Mouse (Mus musculus) thymus, postnatal 10 days (tissue): ENCODE results near the gene Ap5b1.
A peak's percentile ranks its signal among the peaks of the same experiment; 100 is the strongest.

ENCODE experiments used
- DNase-seq, 2 experiments: peaks; one replicate each; pipeline ENCODE4 v3.0.0; 2021; ENCODE audit warnings: low spot score in 2 of 2

Ap5b1 gene

DNA sequence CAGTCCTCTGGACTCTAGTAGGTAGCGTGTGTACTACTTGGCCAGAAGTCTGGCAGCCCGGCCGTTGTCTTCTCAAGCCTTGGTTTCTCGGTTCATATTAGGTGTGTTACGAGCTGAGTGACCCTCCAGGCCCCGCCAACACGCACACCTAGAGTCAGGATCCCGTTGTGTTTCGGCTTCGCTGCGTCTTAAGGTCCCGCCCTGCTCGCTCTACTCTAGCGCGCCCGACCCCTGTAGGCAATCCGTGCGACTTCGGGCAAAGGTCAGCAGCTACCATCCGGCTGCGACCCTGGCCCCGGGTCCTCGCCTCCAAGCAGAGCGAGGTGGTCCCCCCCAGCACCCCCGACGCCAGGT lies 668 bp upstream of the Ap5b1 start:
- DNase-seq = no peak

DNA sequence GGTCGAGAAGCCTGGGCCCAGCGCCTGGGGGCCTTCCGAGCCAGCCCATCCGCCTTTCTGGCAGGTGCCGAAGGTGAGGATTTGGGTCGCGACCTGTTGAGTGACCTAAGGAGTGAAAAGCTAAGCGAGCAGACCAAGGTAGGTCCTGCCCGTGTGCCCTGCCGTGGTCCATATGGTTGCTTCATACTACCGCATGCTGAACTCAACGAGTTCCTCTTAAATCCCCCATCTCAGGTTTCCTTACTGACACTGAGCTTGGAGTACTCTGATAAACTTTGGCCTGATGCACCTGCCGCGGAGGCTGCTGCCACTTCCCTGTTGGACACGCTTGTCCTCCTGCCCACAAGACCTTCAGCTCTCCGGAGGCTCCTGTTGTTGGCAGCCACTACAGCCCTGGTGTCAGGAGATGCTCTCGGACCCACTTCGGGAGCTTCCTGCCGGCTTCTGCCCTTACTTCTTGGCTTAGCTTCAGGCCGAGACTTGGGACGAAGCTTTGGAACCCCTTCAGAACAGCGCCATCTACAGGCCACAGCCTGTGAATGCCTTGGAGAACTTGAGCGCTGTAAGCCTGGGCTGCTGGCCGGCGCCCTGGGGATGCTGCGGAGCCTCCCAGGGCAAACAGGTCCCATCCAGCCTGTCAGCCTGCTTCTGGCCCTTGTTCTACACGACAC lies 780 bp downstream of the Ap5b1 start:
- DNase-seq = peak; percentile 62 to 89

DNA sequence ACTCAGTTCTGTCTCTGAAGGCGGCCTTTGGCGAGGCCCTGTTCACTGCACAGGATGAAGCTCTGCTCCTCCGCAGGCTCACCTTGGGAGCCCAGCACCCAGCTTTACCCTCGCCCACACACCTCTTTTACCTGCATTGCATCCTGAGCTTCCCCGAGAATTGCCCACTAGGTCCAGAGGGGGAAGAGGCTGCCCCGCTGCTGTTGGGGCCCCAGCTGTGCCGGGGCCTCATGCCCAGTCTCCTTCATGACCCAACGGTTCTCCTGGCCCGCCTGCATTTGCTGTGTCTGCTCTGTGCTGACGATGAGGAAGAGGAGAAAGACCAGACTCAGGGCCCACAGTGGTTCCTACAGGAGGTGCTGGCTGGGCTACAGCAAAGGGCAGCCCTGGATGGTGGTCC lies 1.7 kb downstream of the Ap5b1 start:
- DNase-seq = no peak

DNA sequence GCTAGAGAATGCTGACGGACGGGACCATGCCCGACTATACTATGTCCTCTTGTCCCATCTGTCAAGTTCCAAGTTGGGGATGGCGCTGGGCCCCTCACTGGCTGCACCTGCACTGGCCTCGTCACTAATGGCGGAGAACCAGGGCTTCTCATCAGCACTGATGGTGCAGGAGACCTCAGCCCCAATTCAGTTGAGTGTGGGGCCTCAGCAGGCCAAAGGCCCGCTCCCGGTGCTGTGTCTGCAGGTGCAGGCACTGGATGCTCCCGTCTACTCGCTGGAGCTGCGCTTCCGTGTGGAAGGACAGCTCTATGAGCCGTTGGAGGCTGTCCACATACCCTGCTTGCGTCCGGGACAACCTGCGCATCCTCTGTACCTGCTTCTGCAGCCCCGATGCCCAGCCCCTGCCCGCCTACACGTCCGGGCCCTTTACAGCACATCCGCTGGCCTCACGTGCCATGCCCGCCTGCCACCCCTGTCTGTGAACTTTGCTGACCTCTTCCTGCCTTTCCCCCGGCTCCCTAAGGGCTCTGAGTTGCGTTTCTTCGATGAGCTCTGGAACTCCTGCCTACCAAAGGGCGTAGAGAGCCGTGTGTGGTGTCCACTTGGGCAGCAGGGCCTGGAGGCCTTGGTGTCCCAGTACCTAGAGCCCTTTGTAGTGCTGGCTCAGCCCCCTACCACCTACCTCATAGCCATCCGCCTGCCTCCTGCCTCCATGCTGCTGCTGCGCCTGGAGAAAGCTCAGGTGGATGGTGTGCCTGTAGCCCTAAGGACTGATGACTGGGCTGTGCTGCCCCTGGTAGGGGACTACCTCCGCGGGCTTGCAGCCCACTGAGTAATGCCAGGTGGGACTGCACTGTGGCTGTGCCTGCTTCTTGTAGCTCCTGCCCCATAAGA lies 2.8 kb downstream of the Ap5b1 start:
- DNase-seq = no peak

DNA sequence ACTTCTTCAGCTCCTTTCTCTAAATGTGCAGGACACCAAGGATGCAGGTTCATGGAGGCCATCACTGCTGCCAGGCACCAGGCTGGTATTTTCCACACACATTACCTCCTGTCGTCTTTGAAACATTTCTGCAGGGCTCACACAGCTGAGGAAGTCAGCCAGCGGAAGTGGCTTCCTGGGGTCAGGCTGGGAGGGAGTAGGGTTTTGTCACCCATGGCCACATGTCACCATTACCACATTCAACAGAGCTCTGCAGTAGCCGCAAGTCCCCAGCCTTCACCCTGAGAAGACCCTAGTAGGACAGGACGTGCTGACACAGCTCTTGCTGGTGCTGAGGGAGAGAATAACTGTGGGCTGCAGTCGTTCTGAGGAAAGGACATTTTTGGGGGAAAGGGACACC lies 4.0 kb downstream of the Ap5b1 start:
- peak; percentile 20 to 28 for DNase-seq

DNA sequence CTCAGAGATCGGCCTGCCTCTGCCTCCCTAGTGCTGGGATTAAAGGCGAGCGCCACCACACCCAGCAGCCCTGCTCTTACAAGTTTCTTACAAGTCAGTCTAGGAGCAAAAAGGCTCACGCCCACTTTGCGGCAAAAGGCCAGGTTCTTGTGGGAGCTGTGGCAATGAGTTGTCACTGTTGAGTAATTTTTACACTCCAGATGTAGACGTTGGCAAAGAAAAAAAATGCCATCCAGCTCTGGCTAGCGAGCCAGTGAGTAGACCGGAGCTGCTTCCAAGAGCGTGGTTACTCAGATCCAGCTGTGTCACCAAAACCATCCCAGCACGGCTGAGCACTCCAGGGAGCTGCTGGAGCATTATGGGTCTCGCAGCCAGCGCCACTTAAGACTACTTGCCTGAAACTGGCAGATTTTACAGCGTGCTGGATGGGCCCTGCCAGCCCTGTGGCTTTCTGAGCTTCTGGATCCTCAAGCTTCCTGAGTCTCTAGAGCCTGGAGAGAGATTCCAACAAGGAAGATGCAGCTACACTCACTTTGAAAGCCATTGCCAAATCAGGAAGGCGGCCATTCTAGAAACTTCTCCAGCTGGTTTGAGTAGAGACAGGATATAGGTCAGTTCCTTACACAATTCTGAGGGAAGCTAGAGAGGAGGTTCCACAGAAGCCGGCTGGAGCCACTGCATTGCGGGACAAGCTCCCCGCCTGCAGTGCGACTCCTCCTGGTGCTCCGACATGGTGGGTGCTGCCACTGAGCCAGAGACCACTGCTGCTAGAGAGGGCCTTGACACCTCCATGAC lies 4.7 kb downstream of the Ap5b1 start:
- no peak for DNase-seq

DNA sequence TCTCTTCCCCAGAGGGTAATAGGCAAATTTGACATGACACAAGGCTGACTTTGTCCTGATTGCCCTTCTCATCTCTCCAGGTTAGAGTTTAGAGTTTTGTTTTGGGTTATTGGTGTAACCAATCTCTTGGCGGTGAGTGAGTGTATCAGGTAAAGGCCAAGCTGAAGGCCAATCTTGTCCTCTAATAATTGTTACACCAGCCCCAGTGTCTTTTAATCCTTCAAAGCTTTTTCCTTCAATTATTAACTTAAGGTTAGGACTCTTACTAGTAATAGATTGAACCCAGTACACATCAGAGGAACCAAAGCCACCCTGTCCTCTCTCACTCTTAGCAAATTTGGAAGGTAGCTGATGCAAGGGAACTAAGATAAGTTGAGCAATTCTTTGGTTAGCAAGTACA lies 7.5 kb downstream of the Ap5b1 start:
- DNase-seq = no peak

DNA sequence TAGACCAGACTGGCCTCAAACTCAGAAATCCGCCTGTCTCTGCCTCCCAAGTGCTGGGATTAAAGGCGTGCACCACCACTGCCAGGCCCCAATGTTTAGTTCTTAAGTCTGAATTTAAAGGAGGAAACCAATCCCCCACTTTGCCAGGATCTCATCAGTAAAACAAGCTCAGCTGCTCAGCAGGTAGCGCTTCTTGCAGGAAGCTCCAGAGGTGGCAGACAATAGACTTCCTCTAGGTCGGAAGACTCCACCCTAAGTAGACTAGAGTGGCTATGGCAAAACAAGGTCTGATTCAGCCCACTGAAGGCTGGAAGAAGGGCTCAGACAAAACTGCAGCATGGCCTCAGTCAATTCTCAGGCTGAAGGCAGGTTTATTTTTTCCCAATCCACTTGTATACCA lies 12.1 kb downstream of the Ap5b1 start:
- no peak for DNase-seq

DNA sequence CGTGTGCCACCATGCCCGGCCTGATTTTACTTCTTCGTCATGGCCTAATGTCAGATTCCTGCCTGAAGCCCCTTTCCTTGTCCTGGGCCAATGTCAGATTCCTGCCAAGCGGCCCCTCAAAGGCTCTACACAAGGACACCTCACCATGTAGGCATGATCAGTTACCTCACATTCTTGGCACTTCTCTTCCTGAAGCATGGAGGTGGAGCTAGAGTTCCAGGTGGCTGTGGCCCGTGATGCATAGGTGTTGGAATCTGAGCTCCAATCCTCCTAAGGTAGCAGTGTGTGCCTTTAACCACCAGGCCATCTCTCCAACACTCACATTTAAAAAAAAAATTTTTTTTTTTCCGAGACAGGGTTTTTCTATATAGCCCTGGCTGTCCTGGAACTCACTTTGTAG lies 13.0 kb downstream of the Ap5b1 start:
- DNase-seq = no peak

DNA sequence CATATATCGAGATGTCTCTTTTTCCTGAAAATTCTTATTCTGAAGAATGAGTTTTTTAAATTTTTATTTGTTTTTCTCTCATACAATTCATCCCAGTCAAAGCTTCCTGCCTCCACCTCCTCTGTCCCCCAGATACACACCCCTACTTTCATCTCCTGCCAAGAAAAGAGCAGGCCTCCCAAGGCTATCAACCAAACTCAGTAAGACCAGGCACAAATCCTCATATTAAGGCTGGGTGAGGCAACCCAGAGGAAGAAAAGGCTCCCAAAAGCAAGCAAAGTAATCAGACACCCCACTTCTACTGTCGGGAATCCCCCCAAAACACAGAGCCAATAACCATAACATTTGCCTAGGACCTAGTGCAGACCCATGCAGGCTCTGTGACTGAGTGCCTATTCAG lies 14.2 kb downstream of the Ap5b1 start:
- no peak for DNase-seq

DNA sequence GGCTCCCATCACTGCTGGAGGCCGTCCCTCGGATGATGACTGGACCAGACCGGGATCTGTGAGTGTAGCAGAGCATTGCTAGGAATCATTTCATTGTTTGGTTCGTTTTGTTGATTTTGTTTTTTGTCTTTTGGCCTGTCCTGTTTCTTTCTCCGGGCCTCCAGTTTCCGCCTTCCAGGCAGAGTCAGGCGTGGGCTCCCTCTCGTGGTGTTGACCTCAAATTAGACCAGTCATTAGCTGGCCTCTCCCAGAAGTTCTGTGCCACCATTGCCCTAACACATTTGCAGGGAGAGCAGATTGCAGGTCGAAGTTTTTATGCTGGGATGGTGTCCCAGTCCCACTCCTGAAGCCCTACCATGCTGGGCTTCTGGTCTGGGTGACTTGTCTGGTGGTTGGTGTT lies 21.3 kb downstream of the Ap5b1 start:
- no peak for DNase-seq

DNA sequence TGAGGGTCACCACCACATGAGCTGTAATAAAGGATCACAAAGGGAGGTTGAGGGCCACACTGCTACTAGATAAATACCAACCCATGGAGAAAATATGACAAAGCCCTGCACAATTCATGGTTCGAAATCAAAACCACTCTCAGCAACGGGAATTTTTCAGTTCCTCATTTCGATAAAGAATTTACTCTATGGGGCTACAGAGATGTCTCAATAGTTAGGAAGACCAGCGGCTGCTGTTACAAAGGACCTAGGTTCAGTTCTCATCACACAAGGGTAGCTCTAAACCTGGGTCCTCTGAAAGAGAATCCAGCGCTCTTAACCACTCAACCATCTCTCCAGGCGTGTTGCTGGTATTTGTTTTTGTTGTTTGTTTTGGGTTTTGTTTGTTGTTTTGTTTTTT lies 24.1 kb downstream of the Ap5b1 start:
- DNase-seq = no peak

DNA sequence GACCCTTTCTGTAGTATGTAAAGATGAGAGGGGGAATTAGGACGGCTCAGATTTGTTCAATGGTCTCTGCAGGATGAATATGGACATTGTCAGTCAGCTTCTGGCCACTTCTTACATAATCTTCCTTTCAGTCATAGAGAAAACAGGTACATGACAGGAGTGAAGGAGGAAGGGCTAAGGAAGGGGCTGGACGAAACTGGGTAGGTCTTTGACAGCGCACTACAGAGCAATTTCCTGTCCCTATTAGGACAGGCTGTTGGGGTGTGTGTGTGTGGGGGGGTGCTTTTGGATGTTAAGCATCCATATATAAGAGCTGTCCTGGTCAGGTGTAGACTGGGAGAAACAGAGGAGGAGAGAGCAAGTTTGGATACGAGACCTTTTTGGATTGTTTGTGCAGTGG lies 31.4 kb downstream of the Ap5b1 start:
- no peak for DNase-seq

DNA sequence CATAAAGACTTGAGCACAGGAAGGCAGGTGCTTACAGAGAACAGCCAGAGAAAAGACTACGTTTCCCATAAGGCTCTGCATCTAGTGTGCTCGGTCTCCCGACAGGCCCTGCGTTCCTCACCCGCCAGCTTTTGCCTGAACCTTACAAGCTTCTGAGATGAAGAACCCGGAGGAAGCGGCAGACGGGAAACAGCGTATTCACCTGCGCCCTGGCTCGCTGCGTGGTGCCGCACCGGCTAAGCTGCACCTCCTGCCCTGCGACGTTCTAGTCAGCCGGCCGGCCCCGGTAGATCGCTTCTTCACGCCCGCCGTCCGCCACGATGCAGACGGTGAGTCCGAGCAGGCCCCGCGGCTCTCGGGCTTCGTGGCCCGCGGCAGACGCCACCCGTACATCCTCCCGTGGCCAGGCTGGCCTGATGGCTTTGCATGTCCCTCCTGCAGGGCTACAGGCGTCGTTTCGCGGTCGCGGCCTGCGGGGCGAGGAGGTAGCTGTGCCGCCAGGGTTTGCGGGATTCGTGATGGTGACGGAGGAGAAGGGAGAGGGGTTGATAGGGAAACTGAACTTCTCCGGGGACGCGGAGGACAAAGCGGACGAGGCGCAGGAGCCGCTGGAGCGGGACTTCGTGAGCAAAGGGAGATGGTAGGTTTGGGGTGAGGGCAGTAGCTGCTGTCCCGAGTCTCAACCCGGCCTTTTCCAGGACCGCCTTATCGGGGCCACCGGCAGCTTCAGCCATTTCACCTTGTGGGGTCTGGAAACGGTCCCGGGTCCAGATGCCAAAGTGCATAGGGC lies 34.1 kb downstream of the Ap5b1 start, which contains the start of gene Rnaseh2c:
Gene Rnaseh2c (plus strand): TSS at position 122 of the 790 bp plus-strand sequence.
- peak; percentile 82 to 84 for DNase-seq

DNA sequence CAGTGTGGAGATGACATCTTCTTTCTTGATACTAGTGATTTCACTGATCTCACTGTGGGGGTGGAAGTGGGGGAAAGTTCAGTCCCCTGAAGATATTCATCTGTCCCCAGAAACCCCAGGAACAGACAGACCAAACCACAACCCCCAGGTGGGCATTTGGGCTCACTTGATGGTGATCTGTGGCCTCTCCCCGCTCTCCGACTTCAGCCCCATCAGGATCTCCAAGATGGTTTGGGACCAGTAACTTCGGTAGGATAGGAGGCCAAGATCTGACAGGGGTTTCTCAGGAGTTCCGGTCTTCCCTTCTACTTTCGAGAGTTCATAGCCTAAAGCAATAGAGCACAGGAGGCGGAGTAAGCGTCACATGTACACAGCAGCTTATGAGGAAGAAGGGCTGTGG lies 35.8 kb downstream of the Ap5b1 start:
- DNase-seq = no peak

DNA sequence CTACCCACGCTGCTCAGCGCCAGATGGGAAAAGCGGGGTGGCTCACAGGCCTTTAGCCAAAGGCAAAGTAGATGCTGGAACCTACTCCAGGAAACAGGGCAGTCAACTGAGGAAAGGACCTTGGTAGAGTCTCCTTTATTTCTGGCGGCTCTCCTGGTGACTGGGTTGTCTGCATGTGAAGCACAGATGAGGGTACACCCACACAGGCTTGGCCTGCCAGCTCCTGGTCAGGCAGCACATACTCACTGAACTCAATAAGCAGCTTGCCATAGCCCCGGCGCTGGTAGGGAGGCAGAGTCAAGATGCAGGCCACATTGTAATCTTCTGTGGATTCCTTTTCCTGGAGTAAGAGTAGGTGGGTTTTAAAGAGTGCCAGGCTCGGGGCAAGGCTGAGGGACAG lies 37.3 kb downstream of the Ap5b1 start:
- no peak for DNase-seq

DNA sequence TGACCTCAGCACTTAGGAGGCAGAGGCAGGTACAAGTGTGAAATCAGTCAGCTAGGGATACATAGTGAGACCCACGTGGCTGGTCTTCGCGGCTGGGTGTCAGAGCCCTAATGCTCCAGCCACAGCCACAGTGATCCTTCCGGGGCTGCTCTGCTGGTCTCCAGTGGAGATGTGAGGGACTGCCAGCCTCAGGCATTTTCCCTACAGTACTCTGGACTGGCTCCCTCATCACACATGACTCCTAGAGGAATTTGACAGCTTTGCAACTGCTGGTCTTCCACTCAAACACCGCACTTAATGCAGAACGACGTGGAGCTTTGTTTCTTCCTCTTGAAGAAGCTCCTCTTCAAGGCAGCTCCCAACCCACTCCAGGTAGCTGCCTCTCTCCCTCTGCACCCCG lies 38.4 kb downstream of the Ap5b1 start:
- no peak for DNase-seq

DNA sequence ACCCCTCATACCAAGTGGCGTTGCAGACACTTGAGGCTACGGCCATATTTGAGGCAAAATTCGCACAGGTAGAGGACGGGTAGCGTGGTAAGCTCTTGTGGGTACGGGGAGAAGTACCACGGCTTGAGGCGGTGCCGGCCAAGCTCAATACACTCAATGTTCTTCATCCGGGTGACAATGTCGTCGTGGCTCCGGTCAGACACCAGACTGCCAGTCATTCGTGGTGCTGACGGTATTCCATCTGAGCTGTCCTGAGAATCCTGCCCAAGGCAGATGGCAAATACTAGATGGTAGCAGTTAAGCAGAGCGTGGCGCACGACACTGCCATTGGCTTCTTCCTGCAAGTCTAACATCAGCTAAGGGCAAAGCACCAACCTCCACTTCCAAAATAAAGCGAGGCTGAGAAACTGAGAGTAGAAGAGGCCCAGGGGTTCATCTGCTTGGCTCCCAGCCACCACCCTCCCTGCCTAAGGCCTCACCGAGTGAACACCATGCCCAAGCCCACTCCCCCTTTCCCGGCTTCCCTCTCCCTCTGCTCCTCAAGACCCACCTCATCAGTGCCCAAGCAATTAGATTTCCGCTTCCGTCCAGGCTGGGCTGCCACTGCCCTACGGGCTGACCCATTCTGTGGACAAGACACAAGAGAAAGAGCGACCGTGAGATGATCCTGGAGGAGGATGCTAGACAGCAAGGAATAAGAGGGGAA lies 40.0 kb downstream of the Ap5b1 start:
- DNase-seq = no peak

DNA sequence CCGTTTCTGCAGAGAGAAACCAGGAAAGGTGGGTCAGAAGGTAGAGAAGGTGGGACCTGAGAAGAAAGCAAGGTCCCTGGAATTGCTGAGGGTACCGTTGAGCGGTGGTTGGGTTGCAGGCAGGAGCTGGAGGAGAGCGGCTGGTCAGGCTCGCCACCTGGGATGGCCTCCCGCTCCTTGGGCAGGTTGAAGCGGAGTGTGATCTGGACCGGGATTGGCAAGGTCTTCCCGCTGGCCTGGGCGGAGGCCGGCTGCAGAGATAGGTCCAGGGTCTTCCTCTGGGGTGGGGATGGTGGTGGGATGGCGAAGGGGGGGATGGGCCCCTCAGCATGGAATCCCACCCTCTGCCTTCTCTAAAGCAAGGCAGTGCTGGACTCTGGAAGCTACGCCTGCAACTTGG lies 40.9 kb downstream of the Ap5b1 start:
- no peak for DNase-seq

DNA sequence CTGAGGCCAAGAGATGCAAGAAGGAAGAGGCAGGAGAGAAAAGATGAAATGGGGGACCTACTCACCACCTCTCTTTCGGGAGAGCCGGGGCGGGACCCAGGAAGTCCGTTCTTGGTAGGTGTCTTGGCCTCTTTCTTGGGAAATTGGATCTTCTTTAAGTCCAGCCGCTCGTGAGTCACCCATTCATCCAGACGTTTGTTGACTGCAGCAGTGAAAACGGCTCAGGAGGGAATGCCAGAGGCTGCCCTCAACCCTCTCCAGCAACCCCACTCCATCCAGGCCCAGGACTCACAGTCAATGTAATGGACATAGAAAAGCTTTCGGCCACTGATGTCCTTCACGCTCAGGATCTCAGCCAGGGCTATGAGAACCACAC lies 41.3 kb downstream of the Ap5b1 start:
- DNase-seq = no peak
